Mouse (Mus musculus): ENCODE results near the gene Bptf.
A peak's percentile ranks its signal among the peaks of the same experiment; 100 is the strongest.
"Not testable (repeated sequence)": the region's sequence is repeated elsewhere in the genome, so short reads cannot be mapped to it uniquely, and the experiment has no call there.

The Bptf gene

DNA sequence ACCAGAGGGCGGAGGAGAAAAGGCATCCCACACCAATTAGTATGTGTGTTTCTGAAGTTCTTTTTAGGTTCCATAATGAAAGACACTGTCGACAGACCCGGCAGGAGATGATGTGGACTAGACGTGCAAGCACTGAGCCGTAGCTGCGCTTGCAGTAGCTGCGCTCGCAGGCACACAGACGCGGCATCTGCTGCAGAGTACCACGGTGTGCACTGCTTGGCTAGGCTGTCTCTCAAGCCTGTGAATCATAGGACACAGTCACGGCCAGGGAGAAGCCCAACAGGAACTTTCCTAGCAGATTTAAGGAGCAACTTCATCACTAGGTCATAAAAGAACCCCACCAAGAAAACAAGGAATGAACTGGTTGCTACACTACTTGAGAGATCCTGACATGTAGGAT lies 14.1 kb downstream of the Bptf start:
- peak; percentile 78; the same call in 1 of the 2 replicates for ATAC-seq (ENCODE audit: low TSS enrichment)

- no peak for ATAC-seq (ENCODE audit: low TSS enrichment)
Observed at GRCm38 (mm10) chr11:107113881-107114557, 17.9 kb downstream of the Bptf start.

DNA sequence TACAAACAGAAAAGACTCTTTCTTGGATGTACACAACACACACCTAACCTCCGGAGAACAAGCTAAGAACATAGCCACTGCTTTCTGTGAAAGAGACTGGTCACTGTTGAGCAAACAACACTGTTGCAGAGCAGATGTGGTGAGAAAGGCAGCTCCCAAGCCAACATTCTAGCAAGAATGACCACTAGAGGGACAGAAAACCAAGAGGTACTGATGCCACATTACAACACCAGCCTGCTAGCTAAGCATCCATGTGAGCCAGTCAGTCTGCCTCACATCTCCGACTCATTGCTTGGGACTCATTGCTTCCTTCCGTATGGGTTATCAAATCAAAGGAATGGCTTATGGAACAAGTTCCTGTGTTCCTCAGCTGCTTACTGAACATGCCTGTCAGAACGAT lies 18.8 kb downstream of the Bptf start:
- ATAC-seq (ENCODE audit: low TSS enrichment), result peak; percentile 66; the same call in 1 of the 2 replicates

DNA sequence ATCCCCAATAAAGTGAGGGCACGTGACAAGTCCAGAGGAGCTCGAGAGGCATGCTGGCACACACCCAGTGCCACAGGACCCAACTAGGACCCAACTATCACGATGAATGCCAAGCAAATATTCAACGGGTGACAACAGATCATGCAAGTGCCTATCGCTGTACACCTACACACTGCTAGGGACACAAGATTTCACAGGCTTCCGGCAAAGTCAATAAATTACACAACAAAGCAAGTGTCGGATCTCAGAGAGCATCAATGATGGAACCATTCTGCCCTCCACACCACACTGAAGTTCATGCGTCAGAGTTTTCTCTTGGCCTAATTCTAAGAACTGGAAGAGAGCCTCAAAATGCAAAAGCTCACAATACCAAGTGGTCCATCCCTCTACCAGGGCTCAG lies 22.3 kb downstream of the Bptf start:
- ATAC-seq (ENCODE audit: low TSS enrichment), result no peak

DNA sequence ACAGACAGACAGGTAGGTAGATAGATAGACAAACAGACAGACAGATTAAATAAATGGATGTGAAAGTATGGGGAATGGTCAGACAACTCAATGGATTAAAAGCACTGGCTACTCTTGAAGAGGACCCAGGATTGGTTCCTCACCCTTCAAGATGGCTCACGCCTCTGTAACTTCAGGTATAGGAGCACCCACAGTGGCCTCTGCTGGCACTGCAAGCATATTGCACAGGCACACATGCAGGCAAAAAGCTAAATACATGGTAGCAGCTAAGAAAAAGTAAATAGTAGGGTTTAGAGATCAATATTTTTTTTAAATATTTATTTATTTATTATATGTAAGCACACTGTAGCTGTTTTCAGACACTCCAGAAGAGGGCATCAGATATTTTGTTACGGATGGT lies 23.0 kb downstream of the Bptf start:
- ATAC-seq (ENCODE audit: low TSS enrichment), result no peak

GRCm38 (mm10) chr11:107107725-107108078 lies 24.2 kb downstream of the Bptf start:
- no peak for ATAC-seq (ENCODE audit: low TSS enrichment)

DNA sequence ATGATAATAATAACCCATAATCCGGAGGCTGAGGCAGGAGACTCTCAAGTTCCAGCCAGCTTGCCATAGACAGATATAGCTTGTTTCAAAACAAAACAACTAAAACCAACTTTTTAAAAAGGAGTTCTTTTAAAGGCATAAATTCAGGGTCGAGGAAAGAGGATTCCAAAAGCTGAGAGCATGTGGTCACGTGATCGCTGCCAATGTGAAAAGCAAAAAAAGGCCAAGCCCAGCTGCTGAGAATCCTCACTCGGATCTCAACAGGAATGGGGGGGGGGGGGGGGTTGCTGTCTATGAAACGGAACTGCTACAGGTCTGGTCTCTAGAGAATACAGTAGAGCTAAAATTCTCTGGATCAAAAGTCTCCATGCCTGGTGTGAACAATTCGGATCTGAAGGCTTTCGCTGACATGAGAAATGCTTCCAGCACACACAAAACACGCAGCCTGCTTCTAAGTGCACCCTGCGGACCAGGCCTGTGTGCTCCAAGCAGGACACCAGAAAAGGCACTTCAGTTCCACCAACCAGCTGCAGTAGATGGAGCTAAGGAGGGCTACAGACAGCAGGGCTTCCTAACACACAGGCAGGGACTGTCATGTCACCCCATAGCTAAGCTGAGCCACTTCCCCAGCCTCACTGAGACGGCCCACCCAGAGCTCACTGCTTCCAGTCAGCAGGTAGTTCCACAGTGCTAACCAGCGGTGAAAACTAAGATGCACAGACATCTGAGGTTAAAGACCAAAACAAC lies 24.8 kb downstream of the Bptf start:
- no peak for ATAC-seq (ENCODE audit: low TSS enrichment)

- ATAC-seq (ENCODE audit: low TSS enrichment), result no peak
Observed at GRCm38 (mm10) chr11:107106461-107106860, 25.5 kb downstream of the Bptf start.

DNA sequence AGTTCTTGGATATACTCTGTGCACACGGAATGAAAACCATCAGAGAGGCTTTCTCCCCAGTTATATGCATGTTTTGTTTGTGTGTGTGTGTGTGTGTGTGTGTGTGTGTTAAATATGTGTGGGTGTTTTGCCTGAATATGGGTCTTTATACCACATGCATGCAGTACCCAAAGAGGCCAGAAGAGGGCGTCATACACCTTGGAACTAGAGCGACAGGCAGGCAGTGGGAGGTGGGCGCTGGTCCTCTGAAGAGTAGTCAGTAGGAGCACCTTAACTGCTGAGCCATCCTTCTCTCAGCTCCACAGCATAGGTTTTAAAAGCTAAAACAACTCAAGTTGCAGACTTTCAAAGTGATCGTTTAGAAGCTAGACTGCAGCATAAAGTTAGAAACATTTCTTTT lies 26.7 kb downstream of the Bptf start:
- ATAC-seq (ENCODE audit: low TSS enrichment), result no peak

GRCm38 (mm10) chr11:107103736-107104135 lies 28.2 kb downstream of the Bptf start:
- ATAC-seq (ENCODE audit: low TSS enrichment), result no peak

DNA sequence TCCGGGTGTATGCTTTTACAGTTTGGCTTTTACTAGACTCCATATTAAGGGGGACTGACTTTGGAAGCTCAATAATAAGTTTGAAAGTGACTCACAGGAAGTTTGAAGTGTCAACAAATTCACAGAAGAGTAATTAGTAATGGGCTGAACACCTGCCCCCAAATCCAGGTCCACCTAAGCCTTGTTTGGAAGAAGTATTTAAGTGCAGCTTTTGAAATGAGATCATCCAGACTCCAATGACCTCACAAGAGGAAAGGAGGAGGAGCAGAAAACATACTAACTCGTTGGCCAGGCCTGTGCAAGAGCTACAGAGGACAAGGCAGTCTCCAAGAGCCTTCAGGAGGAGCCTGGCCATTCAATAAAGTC lies 28.7 kb downstream of the Bptf start:
- no peak for ATAC-seq (ENCODE audit: low TSS enrichment)

DNA sequence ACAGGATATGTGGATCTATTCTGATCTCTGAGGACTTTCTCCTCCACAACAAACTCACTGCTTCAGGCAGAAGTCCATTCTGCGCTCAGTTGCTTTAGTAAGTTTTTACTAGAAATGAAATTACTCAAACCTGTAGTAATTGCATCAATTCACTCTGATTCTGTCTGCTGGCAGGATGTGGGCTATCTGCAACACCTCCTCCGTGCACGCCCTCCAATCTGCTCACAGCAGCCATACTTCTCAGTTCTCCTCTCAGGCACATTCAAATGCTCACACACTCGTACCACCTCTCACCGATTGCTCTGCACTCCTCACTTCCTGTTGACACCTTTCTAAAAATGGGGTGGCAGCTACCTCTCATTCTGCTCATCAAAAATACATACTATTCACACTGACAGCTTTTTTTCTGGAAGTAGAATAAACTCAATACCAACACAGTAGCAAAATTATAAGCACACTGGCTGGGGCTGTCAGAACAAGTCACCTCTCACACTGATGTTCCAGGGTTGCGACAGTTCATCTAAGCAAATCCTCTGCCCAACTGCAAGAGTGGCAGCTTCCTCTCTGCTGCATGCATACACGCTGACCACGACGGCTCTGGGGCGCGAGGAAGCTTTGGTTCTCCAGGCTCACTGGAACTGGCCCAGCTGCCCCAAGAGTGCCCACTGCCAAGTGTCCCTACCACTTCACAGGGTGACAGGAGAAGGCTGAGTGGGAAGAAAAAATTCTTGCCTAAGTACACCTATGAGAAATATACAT lies 29.3 kb downstream of the Bptf start:
- peak; percentile 94 for ATAC-seq (ENCODE audit: low TSS enrichment)

GRCm38 (mm10) chr11:107096973-107097372 lies 35.0 kb downstream of the Bptf start:
- ATAC-seq (ENCODE audit: low TSS enrichment), result no peak

DNA sequence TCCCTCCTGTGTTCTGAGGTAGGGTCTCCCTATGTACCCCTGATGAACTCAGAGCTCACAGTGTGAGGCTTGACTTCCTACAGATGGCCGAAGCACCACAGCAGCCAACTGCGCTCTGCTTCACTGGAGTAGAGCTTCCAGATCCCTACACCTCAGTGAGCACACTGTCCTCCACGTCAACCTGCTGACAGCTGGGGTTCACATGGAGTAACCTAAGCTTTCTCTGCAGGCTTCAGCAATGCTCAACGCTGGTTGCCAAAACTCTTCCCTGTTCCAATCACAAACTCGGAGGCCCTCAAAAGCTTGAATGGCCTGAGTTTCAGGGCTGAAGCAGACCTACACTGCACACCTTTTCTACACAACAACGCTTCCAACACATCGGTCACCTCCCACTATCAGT lies 38.1 kb downstream of the Bptf start:
- no peak for ATAC-seq (ENCODE audit: low TSS enrichment)

- no peak for ATAC-seq (ENCODE audit: low TSS enrichment)
Observed at GRCm38 (mm10) chr11:107092637-107093036, 39.3 kb downstream of the Bptf start.

DNA sequence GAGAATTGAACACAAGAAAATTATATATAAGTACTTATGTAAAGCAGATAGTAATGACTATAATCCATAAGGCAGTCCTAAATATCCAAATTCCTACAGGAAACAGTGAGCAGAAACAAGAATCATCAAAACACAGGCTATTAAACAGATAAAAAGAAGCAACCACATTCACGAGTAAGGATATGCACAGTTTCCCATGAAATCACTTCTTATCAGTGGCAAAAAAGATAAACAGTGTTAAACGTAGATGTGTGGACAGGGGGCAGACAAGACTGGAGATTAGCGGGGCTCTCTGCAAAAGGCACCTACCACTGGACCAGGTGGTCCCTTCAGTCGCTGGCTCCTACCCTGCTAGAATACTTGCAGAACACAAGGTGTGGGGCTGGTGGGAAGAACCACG lies 46.1 kb downstream of the Bptf start:
- no peak for ATAC-seq (ENCODE audit: low TSS enrichment)

- ATAC-seq (ENCODE audit: low TSS enrichment), result no peak
Observed at GRCm38 (mm10) chr11:107083480-107083879, 48.4 kb downstream of the Bptf start.

DNA sequence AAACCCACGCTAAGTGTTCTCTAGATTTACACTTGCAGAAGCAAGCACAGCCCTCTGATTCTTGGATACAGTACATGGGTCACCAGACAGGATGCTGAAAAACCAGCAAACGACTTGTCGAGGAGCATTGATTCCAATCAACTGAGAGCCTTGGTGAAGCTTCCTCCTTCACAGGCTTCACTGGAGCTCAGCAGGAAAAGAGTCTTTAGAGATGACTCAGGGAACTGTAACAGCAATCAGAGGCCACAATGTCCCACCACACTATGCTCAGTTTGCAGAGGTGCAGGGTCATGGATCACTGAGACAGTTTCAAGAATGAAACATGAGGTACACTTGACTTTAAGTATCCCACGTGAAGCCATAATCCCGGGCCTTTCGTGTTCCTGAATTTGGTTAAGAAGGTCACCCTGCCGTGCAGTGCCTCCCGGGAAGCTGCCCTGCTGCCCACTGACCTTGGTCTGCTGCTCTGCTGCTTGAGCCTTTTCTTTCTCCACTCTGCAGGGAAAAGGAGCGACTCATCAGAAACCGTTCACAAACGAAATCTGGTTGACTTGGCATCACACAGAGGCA lies 66.6 kb downstream of the Bptf start:
- no peak for ATAC-seq (ENCODE audit: low TSS enrichment)

DNA sequence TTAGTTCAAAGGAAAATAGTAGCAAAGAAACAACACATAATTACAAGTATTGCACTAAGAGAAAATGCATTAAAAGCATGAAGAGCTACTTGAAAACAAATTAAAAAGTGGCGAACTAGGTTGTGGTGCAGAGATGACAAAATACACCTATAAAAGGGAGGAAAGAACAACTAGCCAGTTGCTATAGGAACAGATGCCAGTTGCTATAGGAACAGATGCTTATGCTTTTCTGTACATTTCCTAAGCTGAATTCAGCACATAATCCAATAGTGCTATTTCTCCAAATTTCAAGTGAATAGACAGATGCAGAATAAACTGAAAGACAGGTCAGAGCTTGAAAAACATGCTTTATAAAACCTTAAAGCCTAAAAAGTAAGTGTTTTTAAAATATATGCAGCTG lies 67.3 kb downstream of the Bptf start:
- ATAC-seq (ENCODE audit: low TSS enrichment), result peak; percentile 64; the same call in 1 of the 2 replicates

DNA sequence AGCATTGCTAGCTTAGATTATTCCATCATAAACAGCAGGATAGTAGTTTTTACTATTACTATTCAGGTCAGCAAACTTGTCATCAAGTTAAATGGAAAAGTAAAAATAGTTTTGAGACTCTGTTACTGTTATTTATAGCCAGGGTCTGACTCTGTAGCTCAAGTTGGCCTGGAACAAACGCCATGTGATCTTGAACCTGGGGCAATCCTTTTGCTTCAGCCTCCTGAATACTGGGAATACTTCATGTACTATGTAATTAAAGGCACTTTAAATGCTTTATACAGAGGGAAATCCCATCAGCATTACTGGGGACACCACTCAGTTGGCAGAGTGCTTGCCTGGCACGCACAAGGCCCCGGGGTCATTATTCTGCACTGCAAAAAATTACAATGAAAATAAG lies 68.9 kb downstream of the Bptf start:
- no peak for ATAC-seq (ENCODE audit: low TSS enrichment)

DNA sequence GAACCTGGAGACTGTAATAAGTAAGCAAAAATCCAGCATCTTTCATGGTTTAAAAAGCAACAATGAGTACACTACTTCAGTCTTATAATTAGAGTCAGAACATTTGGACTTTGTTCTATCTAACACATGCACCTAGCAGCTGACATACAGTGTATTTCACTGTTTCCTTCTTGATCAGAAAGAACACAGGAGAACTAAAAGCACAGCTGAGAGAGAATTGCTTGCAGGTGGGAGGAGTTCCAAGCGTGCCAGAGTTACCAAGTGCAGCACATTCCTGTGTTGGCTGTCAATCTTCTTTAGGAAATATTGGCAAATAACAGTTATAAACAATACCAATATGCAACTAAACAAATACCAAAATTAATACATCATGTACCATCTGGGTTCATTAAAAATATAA lies 71.0 kb downstream of the Bptf start:
- ATAC-seq (ENCODE audit: low TSS enrichment), result no peak

DNA sequence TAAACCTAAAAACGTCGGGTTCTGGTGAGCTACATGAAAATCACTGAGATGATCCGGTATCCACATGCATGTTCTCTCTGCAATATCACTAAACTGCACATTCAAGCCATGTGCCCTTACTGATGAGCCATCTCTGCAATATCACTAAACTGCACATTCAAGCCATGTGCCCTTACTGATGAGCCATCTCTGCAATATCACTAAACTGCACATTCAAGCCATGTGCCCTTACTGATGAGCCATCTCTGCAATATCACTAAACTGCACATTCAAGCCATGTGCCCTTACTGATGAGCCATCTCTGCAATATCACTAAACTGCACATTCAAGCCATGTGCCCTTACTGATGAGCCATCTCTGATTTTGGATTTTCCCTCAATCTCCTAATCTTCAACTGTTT lies 72.3 kb downstream of the Bptf start:
- ATAC-seq (ENCODE audit: low TSS enrichment), result not testable (repeated sequence)

DNA sequence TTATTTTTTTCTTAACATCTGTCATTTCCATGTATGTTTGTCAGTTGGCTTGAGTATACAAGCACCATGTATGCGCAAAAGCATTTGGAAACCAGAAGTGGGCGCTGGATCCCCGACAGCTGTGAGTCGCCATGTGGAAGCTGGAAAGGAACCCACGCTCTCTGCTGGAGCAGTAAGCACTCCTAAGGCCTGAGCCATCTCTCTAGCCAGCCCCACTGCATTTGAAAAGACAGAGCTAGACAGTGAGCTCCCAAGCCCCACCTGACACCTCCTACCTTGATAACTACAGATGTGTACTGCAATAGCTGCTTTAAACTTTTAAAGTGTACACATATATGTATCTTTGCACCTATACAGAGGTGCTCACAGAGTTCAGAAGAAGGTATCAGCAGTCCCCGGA lies 74.5 kb downstream of the Bptf start:
- ATAC-seq (ENCODE audit: low TSS enrichment), result no peak

Data from frontal cortex, adult (tissue).